Mouse (Mus musculus) kidney, postnatal 25 days (tissue): ENCODE data around the gene Cnnm1.
A peak's percentile ranks its signal among the peaks of the same experiment; 100 is the strongest.

Experiments used
- DNase-seq, 2 experiments: peaks; one replicate each; pipeline ENCODE4 v3.0.0; 2021; ENCODE audit warnings: mixed read lengths in 2 of 2

The Cnnm1 gene

DNA sequence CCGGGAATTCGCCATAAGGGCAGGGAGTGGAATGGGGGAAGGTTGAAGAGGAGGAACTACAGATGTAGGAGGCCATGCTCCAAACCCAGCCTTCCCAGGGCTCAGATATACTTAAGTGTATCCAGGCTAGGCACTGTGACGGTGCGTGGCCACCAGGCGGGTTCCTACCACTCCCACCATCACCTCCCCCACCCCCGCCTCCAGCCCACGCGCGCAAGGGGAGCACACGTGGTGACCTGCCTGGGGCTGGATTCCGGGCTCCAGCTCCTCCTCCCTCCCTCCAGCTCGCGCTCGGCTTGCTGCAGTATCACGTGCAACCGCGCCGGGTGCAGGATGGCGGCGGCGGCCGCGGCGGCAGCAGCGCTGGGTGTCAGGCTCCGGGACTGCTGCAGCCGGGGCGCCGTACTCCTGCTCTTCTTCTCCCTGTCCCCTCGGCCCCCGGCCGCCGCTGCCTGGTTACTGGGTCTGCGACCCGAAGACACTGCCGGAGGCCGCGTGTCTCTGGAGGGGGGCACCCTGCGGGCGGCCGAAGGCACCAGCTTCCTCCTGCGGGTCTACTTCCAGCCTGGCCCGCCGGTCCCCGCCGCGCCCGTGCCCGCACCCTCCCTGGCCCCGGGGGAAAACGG is at the start of gene Cnnm1:
Gene Cnnm1 (plus strand): TSS at position 325 of the 626 bp plus-strand sequence.
- DNase-seq: peak; percentile 71 to 89

DNA sequence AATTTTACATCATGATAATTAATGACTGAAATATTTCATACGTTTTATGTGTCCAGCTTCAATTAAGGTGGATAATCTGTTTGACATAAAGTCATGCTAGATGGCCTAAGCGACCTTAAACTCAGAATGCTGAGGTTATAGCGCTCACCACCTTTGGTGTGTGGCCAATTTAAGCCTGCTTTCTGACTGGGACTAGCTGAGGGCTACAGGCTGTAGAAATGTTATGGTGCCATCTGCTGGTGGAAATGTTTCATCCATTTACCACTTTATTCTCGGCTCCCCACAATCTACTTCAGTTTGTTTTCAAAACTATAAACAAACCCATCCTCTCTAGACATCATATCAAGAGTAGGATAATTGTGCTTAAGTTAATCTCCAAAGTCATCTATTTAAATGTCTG is 43.9 kb upstream of the Cnnm1 start:
- peak in 1 of 2 experiments; percentile 69 for DNase-seq

DNA sequence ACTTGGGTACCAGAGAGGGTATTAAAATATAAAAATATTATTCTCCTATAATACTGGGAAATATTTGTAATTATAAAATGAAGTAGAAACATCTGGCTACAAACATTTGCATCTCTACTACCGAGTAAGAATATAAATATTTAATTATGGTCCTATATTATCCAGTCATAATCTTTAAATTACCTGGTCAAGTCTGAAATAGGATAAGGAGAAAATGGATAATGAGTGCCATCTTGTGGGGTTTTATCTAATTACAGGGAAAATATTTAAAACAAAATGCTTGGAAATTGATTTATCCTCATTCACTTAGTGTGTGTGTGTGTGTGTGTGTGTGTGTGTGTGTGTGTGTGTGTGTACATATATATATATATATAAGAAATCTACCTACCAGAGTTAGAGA is 33.1 kb upstream of the Cnnm1 start:
- no peak for DNase-seq

DNA sequence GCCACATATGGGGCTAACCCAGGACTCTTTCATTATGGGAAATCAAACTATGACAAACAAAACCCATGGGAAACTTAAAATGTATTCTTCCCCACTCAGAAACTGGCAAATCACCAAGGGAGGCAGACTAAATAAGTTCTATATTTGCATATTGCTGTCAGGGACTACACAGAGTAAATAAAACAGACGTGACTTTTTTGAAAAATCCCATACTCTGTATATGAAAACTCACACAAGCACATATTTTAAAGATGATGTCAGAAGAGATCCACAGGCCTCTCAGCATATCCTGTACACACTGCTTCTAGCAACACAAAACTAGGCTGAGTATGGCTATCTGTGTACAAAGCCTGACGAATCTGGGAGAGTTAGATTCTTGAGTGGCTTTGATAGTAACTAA is 24.7 kb upstream of the Cnnm1 start:
- no peak for DNase-seq

DNA sequence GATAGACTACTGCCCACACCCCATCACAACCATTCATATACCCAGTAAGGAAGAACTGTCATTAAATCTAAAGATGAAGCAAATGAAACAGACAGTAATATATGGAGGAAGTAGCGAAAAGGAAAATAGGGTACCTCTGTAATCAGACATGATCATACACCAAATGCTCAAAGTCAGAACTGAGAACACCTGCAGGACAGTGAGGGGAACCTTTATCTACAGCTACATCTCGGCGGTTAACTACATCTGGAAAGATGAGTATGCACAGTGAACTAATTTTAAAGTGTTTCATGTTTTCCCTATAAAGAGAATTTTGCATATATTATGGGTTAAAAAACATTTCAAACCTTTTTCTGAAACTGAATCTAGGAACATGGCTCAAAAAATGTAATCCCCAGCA is 19.7 kb upstream of the Cnnm1 start:
- no peak for DNase-seq

- DNase-seq: no peak
Measured at GRCm38 (mm10) chr19:43424082-43424481, 16.2 kb upstream of the Cnnm1 start.

DNA sequence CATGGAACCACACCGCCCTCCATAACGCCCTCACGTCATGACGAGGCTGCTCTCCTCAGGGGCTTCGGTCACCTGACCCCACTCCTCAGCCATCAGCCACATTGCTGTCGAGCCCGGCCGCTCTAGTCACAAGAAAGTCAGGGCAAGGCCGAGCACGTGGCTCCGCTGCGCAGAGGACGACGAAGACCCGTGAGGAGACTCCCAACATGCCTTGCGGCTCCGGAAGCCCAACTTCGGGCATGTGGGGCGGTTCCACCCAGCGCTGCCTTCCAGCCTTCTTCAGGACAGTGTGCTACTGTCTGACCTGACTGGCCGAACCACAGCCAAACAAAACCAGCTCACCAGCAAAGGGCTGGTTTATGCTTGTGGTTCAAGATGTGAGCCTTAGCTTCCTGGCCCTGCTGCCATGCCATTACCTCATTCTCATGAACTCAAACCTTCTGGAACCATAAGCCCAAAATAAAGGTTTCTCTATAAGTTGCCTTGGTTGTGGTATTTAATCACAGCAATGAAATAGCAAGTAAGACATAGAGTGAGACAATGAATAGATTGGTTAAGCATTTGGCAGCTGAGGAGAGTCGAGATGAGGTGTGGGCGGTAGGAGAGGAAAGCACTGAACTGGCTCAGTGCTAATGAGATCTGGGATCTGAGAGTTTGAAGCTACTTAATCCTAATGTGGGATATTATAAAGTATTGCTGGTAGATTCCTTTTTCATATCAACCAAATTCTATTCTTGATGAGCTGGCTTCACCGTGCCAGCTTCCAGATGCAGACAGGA is 12.6 kb upstream of the Cnnm1 start:
- no peak for DNase-seq

DNA sequence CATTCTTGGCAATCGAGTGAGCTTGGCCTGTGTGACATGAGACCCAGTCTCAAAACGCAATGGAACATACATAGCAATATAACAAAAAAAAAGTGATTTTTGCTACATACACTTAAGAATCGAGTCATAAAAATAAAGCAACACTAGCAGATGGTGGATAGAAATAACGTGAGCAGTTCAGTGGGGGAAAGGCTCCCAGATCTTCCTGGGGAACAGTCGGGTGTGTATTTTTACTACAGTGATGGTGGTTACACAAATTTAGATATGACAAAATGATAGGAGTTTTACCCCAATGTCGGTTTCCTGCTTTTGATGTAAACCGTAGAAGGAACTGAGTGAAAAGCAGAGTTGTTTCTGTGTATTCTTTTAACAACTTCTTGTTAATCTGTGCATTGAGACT is 990 bp upstream of the Cnnm1 start:
- DNase-seq: no peak

- DNase-seq: peak; percentile 75 to 86
Measured at GRCm38 (mm10) chr19:43440768-43441660, 778 bp downstream of the Cnnm1 start.

DNA sequence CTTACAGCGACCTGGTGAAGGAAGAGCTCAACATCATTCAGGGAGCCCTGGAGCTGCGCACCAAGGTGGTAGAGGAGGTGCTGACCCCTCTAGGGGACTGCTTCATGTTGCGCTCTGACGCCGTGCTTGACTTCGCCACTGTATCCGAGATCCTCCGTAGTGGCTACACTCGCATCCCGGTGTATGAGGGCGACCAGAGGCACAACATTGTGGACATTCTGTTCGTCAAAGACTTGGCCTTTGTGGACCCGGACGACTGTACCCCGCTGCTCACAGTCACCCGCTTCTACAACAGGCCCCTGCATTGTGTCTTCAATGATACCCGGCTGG is 1.4 kb downstream of the Cnnm1 start:
- no peak for DNase-seq

GRCm38 (mm10) chr19:43442269-43442668 is 2.0 kb downstream of the Cnnm1 start:
- DNase-seq: peak in 1 of 2 experiments; percentile 13

DNA sequence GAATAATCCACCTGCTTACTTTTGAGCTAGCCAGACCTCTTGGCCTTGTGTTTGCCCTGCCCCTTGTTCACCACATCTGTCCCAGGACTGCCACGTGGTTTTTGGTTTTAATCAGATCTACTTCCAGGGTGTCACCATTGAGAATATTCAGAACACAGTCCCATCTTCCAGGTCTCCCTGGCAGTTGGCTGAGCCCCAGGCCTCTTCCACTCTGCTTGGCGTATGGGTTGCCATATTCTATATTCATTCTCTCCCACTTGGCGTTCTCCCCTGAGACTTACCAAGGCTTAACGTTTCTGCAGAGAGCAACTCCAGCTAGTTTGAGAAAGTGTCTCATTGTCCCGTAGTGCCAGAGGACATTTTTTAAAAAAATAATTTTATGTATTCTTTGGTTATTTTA is 2.7 kb downstream of the Cnnm1 start:
- DNase-seq: no peak

DNA sequence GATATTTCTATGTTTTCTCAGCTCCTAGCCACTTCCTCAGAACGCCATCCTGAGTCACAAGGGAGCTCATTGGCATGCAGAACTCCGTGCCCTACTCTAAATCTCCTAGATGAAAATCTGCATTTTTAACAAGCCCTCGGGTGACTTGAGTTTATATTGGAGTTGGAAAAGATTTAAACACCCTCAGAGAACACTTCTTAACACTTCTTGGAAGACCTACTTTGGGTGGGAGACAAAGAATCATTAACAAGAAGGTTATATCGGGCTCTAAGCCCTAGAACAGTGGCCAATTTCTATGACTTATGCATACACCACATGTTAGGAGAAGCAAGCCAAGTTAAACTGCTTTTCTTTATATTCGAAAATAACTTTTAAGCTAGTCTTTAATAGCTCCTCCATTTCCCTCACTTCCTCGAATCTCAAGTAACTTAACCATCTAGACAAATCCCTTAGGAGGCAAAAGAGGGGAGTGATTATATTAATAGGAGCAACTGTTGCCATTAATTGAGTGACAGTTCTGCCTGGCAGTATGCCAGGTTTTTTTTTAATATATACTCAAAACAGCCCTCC is 4.5 kb downstream of the Cnnm1 start:
- no peak for DNase-seq

DNA sequence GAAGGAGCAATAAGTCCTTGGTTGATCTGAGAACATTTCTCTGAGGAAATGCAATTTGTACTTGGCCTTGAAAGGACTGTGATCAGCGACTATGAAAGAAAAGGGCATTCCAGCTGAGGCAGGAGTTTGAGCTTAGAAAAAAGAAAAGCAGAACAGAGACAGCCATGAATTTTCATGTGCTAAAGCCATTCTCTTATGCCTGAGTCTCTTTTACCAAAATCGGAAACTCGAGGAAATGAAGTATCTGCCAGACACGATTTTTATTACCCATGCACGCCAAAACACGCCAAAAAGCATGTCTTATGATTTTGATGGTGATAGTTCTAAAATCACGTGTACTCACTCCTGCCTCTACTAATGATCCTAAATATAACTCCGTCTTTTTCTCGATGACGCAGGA is 11.3 kb downstream of the Cnnm1 start:
- DNase-seq: no peak

- DNase-seq: no peak
Measured at GRCm38 (mm10) chr19:43452176-43452575, 11.9 kb downstream of the Cnnm1 start.

DNA sequence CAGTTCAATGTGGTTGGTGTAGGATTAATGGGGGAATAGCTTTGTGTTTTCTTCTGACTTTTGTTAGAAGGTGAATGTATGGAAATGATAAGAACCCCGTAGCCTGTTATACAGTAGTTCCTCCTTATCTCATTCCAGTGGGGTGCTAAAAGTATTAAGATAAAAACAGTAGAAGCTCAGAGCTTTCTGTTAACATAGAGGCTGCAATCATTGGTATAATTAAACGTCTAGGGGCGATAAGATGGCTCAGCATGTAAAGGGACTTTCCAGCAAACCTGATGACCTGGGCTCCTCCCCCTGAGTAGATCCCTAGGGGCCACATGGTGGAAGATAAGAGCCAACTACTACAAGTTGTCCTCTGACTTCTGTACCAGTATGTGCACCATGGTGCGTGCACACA is 12.8 kb downstream of the Cnnm1 start:
- DNase-seq: no peak

DNA sequence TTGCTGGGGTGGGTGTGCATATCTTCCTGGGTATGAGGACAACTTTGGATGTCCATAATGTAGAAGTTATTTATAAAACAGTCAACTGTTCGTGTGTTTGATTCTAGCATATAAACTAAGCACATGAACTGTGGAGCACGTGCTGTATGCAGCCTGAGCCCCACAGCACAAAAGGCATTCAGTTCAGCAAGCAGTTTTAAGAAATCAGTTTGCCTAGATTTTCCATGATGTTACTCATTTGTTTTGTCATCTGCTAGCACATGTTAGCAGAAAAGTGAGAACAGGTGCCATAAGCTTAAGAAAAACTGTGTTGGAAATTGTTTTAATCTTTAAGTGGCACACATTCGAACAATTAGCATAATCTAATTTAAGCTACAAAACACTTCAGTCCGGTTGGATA is 19.7 kb downstream of the Cnnm1 start:
- no peak for DNase-seq

DNA sequence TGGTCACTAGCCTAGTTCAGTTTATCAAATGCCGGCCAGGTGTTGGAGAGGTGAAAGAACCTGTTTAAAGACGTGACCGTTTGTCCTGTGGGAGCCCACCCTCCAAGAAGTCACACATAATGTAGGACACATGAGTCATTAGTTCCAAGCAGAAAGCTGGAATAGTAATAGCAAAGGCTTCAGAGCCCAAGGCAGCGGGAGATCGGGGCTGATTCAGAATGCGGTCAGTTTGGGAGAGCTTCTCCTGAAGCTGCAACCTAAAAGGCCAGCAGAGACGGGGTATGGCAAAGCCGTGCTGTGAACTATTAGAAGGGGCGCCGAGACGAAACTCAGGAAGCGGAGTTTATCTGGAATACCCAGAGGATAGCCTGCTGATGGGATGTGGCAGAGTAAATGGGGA is 20.2 kb downstream of the Cnnm1 start:
- DNase-seq: no peak

DNA sequence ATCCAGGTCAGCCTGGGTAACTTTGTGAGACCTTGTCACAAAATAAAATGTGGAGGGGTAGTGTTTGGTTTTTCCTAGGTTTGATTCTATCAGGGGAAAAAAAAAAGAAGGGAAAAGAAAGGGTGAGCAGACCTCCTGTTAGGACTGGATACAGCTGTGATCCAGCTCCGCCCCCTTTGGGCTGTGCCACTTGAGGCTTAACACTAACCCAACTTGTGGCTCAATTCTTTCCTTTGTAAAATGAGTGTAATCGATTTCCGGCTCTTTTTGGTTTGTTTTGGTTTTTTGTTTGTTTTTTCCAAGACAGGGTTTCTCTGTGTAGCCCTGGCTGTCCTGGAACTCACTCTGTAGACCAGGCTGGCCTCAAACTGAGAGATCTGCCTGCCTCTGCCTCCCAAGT is 21.9 kb downstream of the Cnnm1 start:
- no peak for DNase-seq

- DNase-seq: peak; percentile 60 to 84
Measured at GRCm38 (mm10) chr19:43463546-43464293, 23.5 kb downstream of the Cnnm1 start.

- DNase-seq: peak in 1 of 2 experiments; percentile 26
Measured at GRCm38 (mm10) chr19:43464294-43464687, 24.1 kb downstream of the Cnnm1 start.

DNA sequence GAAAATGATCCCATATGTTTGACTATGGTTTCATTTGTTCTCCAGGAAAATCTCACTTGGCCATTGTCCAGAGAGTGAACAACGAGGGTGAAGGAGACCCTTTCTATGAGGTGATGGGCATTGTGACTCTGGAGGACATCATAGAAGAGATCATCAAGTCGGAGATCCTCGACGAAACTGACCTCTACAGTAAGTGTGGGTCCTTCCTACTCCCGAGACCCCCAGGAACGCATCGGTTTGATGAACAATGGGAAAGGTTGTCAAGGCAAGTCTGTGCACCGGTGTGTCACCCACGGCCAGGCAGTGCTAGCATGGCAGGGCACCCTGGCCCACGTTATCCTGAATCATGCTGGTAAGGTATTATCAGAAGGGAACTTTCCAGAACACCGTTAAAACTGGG is 24.8 kb downstream of the Cnnm1 start:
- DNase-seq: no peak
